Mouse (Mus musculus): ENCODE results near the gene Nipal3.

GRCm38 (mm10) chr4:135493271-135493670, 1.6 kb downstream of the Nipal3 start:
- no peak for TF ChIP-seq CTCF (IDR thresholded peaks at IDR 0.05)
- no peak for TF ChIP-seq POLR2A (IDR thresholded peaks at IDR 0.05; ENCODE audit: insufficient read depth, low read depth, low read length)
- TF ChIP-seq EP300 (IDR thresholded peaks at IDR 0.05; ENCODE audit: insufficient read depth, low read depth, low read length), result no peak

Measured in heart, adult 2 months (tissue).